Mouse (Mus musculus) CD4-positive naive resting alpha-beta T cell, adult 57 days (primary cell): ENCODE data around the gene Chd8. TPM values are rescaled to one million over a fixed set of nuclear protein-coding genes. Genes with fewer than 3 reads are reported as not detected.

ENCODE experiments used
- total RNA-seq: library from RNA; stranded (reverse); gene quantifications from one replicate; pipeline ENCODE4 v1.2.4, GENCODE M21; 2023

Gene Chd8
- total RNA-seq = 228 TPM

GRCm38 (mm10) chr14:52257484-52258213 is at the start of gene Chd8:
Chd8 (minus strand) TSS chr14:52257780.

GRCm38 (mm10) chr14:52304644-52305271 is 47.2 kb upstream of the Chd8 start, which contains the start of gene Mettl3:
Mettl3 (minus strand) TSS chr14:52305128.

GRCm38 (mm10) chr14:52278932-52279746 is 21.6 kb upstream of the Chd8 start, which contains the start of the genes Tox4 and Rab2b:
Tox4 (plus strand) TSS chr14:52279146.
Rab2b (minus strand) TSS chr14:52279545.

GRCm38 (mm10) chr14:52197156-52197878 is 60.3 kb downstream of the Chd8 start, which contains the start of gene Supt16:
Supt16 (minus strand) TSS chr14:52197416.

Other genes starting within 250 kb of the Chd8 start
- gene Tmem253, start 242.1 kb downstream of the Chd8 start, total RNA-seq = 0.95 TPM
- gene Zfp219, start 237.0 kb downstream of the Chd8 start, total RNA-seq = 18.6 TPM
- gene Olfr221, start 215.3 kb downstream of the Chd8 start, total RNA-seq = not detected
- gene Hnrnpc, start 153.8 kb downstream of the Chd8 start, total RNA-seq = 464 TPM
- 7.1 TPM for gene Rpgrip1, start 147.1 kb downstream of the Chd8 start, total RNA-seq
- gene Supt16, start 60.4 kb downstream of the Chd8 start, total RNA-seq = 57.6 TPM
- gene Tox4, start 21.4 kb upstream of the Chd8 start, total RNA-seq = 103 TPM
- 14.2 TPM for gene Rab2b, start 21.8 kb upstream of the Chd8 start, total RNA-seq
- gene Mettl3, start 47.3 kb upstream of the Chd8 start, total RNA-seq = 66.6 TPM
- gene Sall2, start 71.0 kb upstream of the Chd8 start, total RNA-seq = 4.7 TPM
- gene Olfr1513, start 98.6 kb upstream of the Chd8 start, total RNA-seq = not detected
- not detected for gene Olfr1512, start 121.4 kb upstream of the Chd8 start, total RNA-seq
- not detected for gene Olfr1511, start 139.6 kb upstream of the Chd8 start, total RNA-seq
- gene Olfr1510, start 156.6 kb upstream of the Chd8 start, total RNA-seq = not detected
- not detected for gene Olfr1509, start 185.2 kb upstream of the Chd8 start, total RNA-seq
- gene Olfr1508, start 209.7 kb upstream of the Chd8 start, total RNA-seq = not detected
- gene Olfr1507, start 238.0 kb upstream of the Chd8 start, total RNA-seq = not detected